Mouse (Mus musculus): ENCODE data around the gene 4932429P05Rik. TPM values are rescaled to one million over a fixed set of nuclear protein-coding genes. Genes with fewer than 3 reads are reported as not detected.

4932429P05Rik gene
- not detected in 2 replicates for polyA plus RNA-seq (2015; fragmentation: Nextera tagmentation; extraction: Ambion mirVana)

GRCm38 (mm10) chrX:89751968-89752367 lies at the start of gene 4932429P05Rik:
TSS of gene 4932429P05Rik (plus strand) at chrX:89752268.
- DNase-seq (ENCODE audit: low spot score): no peak

Other genes with a start within 250 kb of the 4932429P05Rik start
- gene 4930415L06Rik, start 180.6 kb downstream of the 4932429P05Rik start, polyA plus RNA-seq (2015; fragmentation: Nextera tagmentation; extraction: Ambion mirVana): not detected in 2 replicates